Mouse (Mus musculus) erythroblast, embryonic 14.5 days (primary cell): ENCODE data around the gene Sebox. TPM values are rescaled to one million over a fixed set of nuclear protein-coding genes. Genes with fewer than 3 reads are reported as not detected.
A peak's percentile ranks its signal among the peaks of the same experiment; 100 is the strongest.

Experiments
- H3K27me3 ChIP-seq: 2 replicates; pipeline ENCODE4 v1.6.1; 2012; ENCODE audit warnings: inconsistent platforms; ENCODE audit not compliant: control insufficient read depth
- H3K36me3 ChIP-seq: 2 replicates; pipeline ENCODE4 v1.6.1; 2012; ENCODE audit warnings: mild to moderate bottlenecking, inconsistent platforms; ENCODE audit not compliant: control insufficient read depth
- H3K4me1 ChIP-seq: 2 replicates; pipeline ENCODE4 v1.6.1; 2012; ENCODE audit warnings: inconsistent platforms; ENCODE audit not compliant: control insufficient read depth
- H3K4me3 ChIP-seq: replicated peaks from 2 replicates; pipeline ENCODE3; 2012; ENCODE audit warnings: moderate library complexity, mild to moderate bottlenecking, inconsistent platforms
- H3K9me3 ChIP-seq: 2 replicates; pipeline ENCODE4 v1.6.1; 2012; ENCODE audit warnings: low read length, inconsistent platforms, mixed read lengths; ENCODE audit not compliant: control insufficient read depth
- GATA1 ChIP-seq: IDR thresholded peaks from 2 replicates; pipeline ENCODE4 v1.6.1; 2012; ENCODE audit warnings: low read length, inconsistent platforms, mixed read lengths
- TAL1 ChIP-seq: IDR thresholded peaks from 3 replicates; pipeline ENCODE4 v1.6.1; 2012; ENCODE audit warnings: low read length, inconsistent platforms, mixed read lengths
- polyA plus RNA-seq: library from polyadenylated mRNA; stranded (reverse); fragments of >175 nt; gene quantifications from 2 replicates; pipeline ENCODE4 v1.2.3, GENCODE M21; 2012

Sebox gene
- polyA plus RNA-seq, 1 experiment, result not detected

DNA sequence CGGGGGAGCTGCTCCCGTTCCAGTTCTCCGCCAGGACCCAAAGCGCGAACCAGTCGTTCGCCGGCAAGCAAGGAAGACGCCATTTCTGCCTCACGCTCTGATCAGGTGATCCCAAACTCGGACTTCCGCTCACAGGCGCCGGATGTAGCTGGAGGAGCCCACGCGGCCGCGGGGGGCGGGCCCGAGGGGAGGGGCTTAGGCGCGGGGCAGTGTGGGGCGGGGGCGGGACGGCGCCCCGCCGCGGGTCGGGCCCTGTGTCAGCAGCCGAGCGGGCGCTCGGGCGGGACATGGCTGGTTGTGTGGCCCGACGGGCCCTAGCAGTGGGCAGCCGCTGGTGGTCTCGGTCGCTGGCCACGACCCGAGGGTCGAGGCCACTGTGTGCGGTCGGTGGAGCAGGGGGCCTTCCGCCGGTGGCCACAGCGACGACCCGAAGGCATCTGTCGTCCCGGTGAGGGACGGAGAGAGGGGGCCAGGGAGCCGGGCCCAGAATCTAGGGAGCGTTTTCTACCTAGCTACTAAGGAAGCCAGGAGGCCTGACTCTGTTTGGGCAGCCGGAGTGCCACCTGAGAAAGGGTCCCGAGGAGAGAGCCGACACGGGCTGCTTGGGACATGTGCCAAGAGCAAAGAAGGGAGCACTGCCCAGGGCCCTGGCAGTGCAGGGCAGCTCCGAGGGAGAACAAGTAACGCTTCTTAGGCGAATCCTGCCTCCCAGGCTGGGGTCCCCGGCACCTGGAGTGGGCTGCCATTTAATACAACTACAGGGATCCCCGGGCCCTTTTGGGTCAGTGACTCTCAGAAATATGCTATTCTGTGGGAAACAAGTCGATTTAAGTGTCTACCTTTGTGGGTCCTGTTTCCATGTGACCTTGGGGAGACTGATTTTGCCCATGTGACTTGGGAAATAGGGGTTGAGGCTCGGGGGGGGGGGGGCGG lies 9.0 kb downstream of the Sebox start, which contains the start of the genes Tmem199 and Poldip2:
Tmem199 (minus strand) TSS at position 148 of the 933 bp plus-strand sequence.
Poldip2 (plus strand) TSS at position 169 of the 933 bp plus-strand sequence.
- Histone ChIP-seq H3K9me3 (no peaks in the 10 kb centered on the region), H3K4me3 (peak within 1 kb of the TSS; percentile 72), H3K27me3 (no peaks in the 10 kb centered on the region), H3K36me3 (peaks cover 48% of the 10 kb centered on the region), H3K4me1 (peaks cover 30% of the 10 kb centered on the region)
- TF ChIP-seq GATA1, result no peak
- no peak for TF ChIP-seq TAL1

DNA sequence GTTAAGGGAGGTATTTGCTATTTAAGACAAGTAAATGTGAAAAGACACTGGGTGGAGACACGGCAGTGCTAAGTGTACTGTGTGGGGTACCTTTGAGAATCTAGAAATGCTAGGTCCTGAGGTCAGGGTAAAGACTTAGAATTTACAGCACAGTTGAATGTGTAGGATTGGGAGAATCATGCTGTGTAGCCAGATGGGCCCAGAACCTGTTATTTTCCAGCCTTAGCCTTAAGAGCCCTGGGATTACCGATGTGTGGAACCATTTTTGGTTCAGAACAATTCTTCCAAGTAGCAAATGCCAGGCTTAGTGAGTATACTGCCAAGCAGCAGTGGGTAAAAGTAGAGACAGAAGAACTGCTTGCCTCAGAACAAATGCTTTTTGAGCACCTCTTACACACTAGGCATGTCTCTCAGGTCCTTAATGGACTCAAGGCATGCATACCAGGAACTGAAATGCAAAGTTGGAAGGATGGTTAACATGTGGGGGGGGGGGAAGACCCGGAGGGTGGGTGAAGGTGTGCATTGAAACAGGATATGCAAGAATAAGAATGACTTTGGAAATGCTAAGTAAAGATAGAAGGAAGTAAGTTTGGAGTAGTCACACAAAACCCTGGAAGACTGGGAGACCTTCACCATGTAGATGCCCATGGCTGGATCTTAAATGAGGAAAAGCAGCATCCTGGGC lies 10.0 kb downstream of the Sebox start:
- peak overlapping the region; percentile 72 for H3K4me3 ChIP-seq
- peaks cover 47% of the 10 kb centered on the region for H3K36me3 ChIP-seq

DNA sequence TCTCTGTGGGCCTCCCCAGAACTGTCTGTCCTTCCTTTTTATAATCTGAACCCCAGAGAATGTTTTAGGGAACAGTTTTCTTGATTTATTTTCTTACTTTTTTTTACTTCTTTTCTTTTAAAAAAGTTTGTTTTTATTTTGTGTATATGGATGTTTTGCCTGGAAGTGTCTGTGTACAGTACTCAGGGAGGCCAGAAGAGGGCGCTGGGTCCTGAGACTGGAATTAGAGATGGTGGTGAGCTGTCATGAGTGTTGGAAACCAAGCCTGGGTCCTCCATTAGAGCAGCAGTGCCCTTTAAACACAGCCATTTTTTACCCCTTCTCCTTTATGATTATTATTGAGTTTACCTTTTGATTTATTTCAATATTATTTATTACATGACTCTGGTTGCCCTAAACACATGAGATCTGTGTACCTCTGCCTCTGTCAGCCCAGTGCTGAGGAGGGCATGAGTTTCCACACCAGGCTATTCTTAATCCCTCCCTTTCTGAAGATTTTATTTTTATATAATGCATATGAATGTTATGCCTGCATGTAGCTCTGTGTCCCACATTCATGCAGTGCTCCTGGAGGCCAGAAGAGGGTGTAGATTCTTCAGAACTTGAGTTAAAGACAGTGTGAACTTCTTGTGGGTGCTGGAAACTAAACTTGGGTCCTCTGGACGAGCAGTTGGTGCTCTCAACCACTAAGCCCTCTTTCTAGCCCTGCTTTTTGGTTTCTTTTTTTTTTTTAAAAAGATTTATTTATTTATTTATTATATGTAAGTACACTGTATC lies 12.5 kb downstream of the Sebox start:
- no peaks in the 10 kb centered on the region for H3K9me3 ChIP-seq
- peaks cover 29% of the 10 kb centered on the region for H3K4me1 ChIP-seq
- H3K4me3 ChIP-seq, result no peak overlapping the region
- TF ChIP-seq TAL1 (no peak), GATA1 (no peak)
- no peaks in the 10 kb centered on the region for H3K27me3 ChIP-seq
- peaks cover 55% of the 10 kb centered on the region for H3K36me3 ChIP-seq

More for the DNA sequence above, 10.0 kb downstream of the Sebox start:
- Histone ChIP-seq H3K9me3 (no peaks in the 10 kb centered on the region), H3K4me1 (peaks cover 30% of the 10 kb centered on the region), H3K27me3 (no peaks in the 10 kb centered on the region)
- TF ChIP-seq TAL1 (no peak), GATA1 (no peak)

DNA sequence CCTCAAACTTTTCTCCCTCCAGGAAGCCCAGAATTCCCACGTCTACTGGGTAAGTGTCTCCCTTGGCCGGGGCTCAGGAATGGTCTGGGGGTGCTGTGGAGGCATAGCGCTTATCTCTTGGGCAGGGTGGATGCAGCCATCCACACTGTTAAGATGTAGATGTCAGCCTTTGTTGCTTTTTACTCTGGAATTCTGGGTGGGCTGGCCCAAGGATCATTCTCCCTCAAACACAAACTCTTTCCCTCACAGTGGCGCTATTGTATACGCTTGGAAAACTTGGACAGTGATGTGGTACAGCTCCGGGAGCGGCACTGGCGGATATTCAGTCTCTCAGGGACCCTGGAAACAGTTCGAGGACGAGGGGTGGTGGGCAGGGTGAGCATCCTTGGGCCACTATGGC lies 15.7 kb downstream of the Sebox start:
- Histone ChIP-seq H3K36me3 (peaks cover 87% of the 10 kb centered on the region), H3K9me3 (no peaks in the 10 kb centered on the region), H3K27me3 (no peaks in the 10 kb centered on the region), H3K4me3 (no peak overlapping the region), H3K4me1 (peaks cover 6% of the 10 kb centered on the region)
- TF ChIP-seq TAL1 (no peak), GATA1 (no peak)

DNA sequence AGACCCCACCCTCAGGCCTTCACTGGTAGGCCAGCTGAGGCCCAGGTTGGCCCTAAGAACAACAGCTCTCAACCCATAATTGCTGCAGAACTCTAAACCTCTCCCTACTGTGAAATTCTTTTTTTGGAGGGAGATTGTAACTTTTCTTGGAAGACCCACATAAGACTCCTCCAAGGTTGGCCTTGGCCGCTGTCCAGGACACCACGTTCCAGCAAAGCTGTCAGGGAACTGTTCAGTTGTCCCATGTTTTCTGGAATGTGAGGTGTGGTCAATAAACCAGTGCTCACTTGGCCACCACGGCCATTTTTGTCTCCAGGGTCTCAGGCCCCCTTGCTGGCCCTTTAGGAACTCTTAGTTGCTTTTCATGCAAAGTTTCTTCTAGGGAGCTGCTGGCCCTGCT lies 18.6 kb downstream of the Sebox start:
- Histone ChIP-seq H3K4me1 (no peaks in the 10 kb centered on the region), H3K36me3 (peaks cover 85% of the 10 kb centered on the region), H3K27me3 (no peaks in the 10 kb centered on the region), H3K9me3 (no peaks in the 10 kb centered on the region), H3K4me3 (no peak overlapping the region)
- no peak for TF ChIP-seq TAL1
- TF ChIP-seq GATA1, result no peak

DNA sequence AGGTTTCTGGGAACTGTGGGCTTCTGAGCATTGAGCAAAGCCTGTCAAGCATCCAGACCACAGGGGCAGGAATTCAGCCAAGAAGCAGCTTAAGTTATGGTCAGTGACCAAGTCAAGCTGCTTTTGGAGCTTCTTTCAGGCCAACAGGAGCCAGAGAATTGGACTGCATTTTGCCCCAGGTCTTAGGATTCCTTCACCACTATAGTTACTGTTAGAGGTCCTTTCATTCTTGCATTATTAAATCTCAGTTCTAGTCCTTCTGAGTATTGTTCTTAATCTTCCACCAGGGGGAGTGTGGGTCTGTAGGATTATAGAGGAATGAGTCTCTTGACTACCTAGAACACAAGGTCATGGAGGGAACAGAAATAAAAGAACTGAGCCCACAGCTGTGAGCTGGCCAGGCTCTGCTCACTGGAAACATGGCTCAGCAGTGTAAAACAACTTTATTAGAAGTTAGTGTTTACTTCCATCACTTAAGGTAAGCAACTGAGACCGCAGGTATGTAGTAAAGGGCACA lies 19.3 kb downstream of the Sebox start:
- Histone ChIP-seq H3K4me1 (no peaks in the 10 kb centered on the region), H3K9me3 (no peaks in the 10 kb centered on the region), H3K36me3 (peaks cover 90% of the 10 kb centered on the region), H3K4me3 (no peak overlapping the region), H3K27me3 (no peaks in the 10 kb centered on the region)
- TF ChIP-seq GATA1, result no peak
- no peak for TF ChIP-seq TAL1

DNA sequence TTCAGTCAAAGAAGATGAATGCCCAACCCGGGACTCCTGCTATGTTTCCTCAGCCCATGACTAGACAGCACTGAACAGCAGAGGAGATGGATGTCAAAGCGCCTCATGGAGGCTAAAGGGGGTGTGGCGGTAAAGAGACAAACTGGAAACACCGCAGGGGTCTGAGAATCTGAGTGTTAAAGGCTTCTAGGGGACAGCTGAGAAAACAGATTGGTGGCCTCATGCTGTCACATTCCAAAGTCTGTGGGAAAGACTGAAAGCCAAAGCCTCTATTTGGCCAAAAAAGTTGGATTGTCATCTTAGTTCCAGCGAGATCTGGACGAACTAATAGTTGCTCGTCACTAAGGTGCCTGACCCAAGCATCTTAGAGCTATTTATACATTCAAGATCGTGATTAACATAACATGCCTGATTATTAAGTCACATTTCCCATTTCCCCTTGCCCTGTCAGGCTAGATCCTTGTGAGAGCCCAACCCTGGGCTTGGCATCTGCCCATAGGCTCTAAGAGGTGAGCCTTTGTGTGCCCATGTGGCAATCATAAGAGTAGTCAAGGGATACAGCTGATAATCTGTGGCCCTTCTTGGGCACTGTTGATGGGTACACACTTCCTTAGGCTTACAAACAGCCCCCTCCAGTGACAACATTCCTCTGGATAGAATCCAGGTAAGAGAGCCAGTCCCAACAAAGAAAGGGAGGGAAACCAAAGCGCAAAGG lies 20.2 kb downstream of the Sebox start:
- TF ChIP-seq TAL1 (no peak), GATA1 (no peak)
- Histone ChIP-seq H3K9me3 (no peaks in the 10 kb centered on the region), H3K4me3 (no peak overlapping the region), H3K4me1 (no peaks in the 10 kb centered on the region), H3K36me3 (peaks cover 89% of the 10 kb centered on the region), H3K27me3 (no peaks in the 10 kb centered on the region)

DNA sequence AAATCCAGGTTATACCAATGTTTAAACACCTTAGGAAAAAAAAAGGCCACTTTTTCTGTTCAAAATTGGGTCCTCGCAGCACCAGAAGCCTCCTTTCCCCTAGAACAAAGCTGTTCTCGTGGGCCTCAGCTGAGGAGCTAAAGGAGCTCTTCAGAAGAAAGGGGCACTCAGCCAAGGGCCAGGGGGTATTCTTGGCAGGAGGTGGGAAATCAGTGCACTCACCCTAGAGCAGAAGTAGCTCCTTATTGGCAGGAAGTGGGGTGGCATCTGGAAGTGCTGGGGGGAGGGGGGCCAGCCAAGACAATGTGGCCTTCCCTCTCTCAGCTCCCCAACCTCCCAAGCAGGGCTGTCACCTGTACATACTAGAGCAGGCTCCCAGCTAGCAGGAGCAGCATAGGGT lies 21.6 kb downstream of the Sebox start:
- Histone ChIP-seq H3K27me3 (no peaks in the 10 kb centered on the region), H3K36me3 (peaks cover 85% of the 10 kb centered on the region)
- no peak for TF ChIP-seq GATA1

More for the DNA sequence above, 21.6 kb downstream of the Sebox start:
- Histone ChIP-seq H3K9me3 (no peaks in the 10 kb centered on the region), H3K4me1 (no peaks in the 10 kb centered on the region), H3K4me3 (no peak overlapping the region)
